Mouse (Mus musculus): ENCODE measurements around the gene Gm26897. TPM values are rescaled to one million over a fixed set of nuclear protein-coding genes. Genes with fewer than 3 reads are reported as not detected.

The Gm26897 gene
- polyA plus RNA-seq, 1 experiment from 2014 or later: not detected

- no peak overlapping the region for H3K27ac ChIP-seq (ENCODE audit: low read depth, low read length)
- H3K4me2 ChIP-seq (ENCODE audit: low read length): no peak overlapping the region
- ATAC-seq: no peak
- no peaks in the 10 kb centered on the region for H3K9me3 ChIP-seq (ENCODE audit: control insufficient read depth, low read length)
- no peak overlapping the region for H3K4me3 ChIP-seq (ENCODE audit: low read length)
- WGBS: 62% methylated on average over 3 of the region's 3 CpGs
- no peaks in the 10 kb centered on the region for H3K27me3 ChIP-seq (replicated peaks; ENCODE audit: control insufficient read depth, insufficient read depth, low read length)
- H3K4me1 ChIP-seq (ENCODE audit: control insufficient read depth, insufficient read depth, low read depth, low read length): no peaks in the 10 kb centered on the region; the same call in 1 of the 2 replicates
- no peak overlapping the region for H3K9ac ChIP-seq (ENCODE audit: low read depth, low read length)
- H3K36me3 ChIP-seq (ENCODE audit: control insufficient read depth, insufficient read depth, low read length): no peaks in the 10 kb centered on the region
Observed at GRCm38 (mm10) chr5:111719018-111719417, 14.7 kb upstream of the Gm26897 start.

- H3K27me3 ChIP-seq (replicated peaks; ENCODE audit: control insufficient read depth, insufficient read depth, low read length): no peaks in the 10 kb centered on the region
- WGBS: 63% methylated on average over 9 of the region's 9 CpGs
- no peak overlapping the region for H3K27ac ChIP-seq (ENCODE audit: low read depth, low read length)
- H3K36me3 ChIP-seq (ENCODE audit: control insufficient read depth, insufficient read depth, low read length): no peaks in the 10 kb centered on the region
- peaks cover 16% of the 10 kb centered on the region for H3K4me1 ChIP-seq (ENCODE audit: control insufficient read depth, insufficient read depth, low read depth, low read length)
- no peak overlapping the region for H3K9ac ChIP-seq (ENCODE audit: low read depth, low read length)
- no peaks in the 10 kb centered on the region for H3K9me3 ChIP-seq (ENCODE audit: control insufficient read depth, low read length)
- H3K4me3 ChIP-seq (ENCODE audit: low read length): no peak overlapping the region
- no peak overlapping the region for H3K4me2 ChIP-seq (ENCODE audit: low read length)
- no peak for ATAC-seq
Observed at GRCm38 (mm10) chr5:111720726-111721125, 13.0 kb upstream of the Gm26897 start.

- Histone ChIP-seq H3K27me3 (replicated peaks; ENCODE audit: control insufficient read depth, insufficient read depth, low read length) (no peaks in the 10 kb centered on the region), H3K4me3 (ENCODE audit: low read length) (no peak overlapping the region), H3K27ac (ENCODE audit: low read depth, low read length) (peak overlapping the region; percentile 80), H3K9ac (ENCODE audit: low read depth, low read length) (peak overlapping the region; percentile 39; the same call in 1 of the 2 replicates), H3K9me3 (ENCODE audit: control insufficient read depth, low read length) (no peaks in the 10 kb centered on the region), H3K36me3 (ENCODE audit: control insufficient read depth, insufficient read depth, low read length) (no peaks in the 10 kb centered on the region), H3K4me2 (ENCODE audit: low read length) (peak overlapping the region; percentile 42), H3K4me1 (ENCODE audit: control insufficient read depth, insufficient read depth, low read depth, low read length) (peaks cover 18% of the 10 kb centered on the region)
- 8% methylated on average over 10 of the region's 10 CpGs for WGBS
- ATAC-seq: peak; percentile 89
Observed at GRCm38 (mm10) chr5:111724713-111725112, 9.0 kb upstream of the Gm26897 start.

GRCm38 (mm10) chr5:111725195-111725920 lies 8.4 kb upstream of the Gm26897 start:
- peak overlapping the region; percentile 80 for H3K27ac ChIP-seq (ENCODE audit: low read depth, low read length)
- WGBS: 18% methylated on average over 22 of the region's 22 CpGs
- no peak overlapping the region for H3K4me3 ChIP-seq (ENCODE audit: low read length)
- no peaks in the 10 kb centered on the region for H3K27me3 ChIP-seq (replicated peaks; ENCODE audit: control insufficient read depth, insufficient read depth, low read length)
- no peaks in the 10 kb centered on the region for H3K36me3 ChIP-seq (ENCODE audit: control insufficient read depth, insufficient read depth, low read length)
- H3K9me3 ChIP-seq (ENCODE audit: control insufficient read depth, low read length): no peaks in the 10 kb centered on the region
- H3K9ac ChIP-seq (ENCODE audit: low read depth, low read length): peak overlapping the region; percentile 39; the same call in 1 of the 2 replicates
- peaks cover 18% of the 10 kb centered on the region for H3K4me1 ChIP-seq (ENCODE audit: control insufficient read depth, insufficient read depth, low read depth, low read length)
- ATAC-seq: peak; percentile 84
- H3K4me2 ChIP-seq (ENCODE audit: low read length): peak overlapping the region; percentile 42

GRCm38 (mm10) chr5:111728411-111728810 lies 5.3 kb upstream of the Gm26897 start:
- H3K9ac ChIP-seq (ENCODE audit: low read depth, low read length): no peak overlapping the region
- no peak overlapping the region for H3K27ac ChIP-seq (ENCODE audit: low read depth, low read length)
- ATAC-seq: no peak
- no peak overlapping the region for H3K4me2 ChIP-seq (ENCODE audit: low read length)
- peaks cover 26% of the 10 kb centered on the region for H3K4me1 ChIP-seq (ENCODE audit: control insufficient read depth, insufficient read depth, low read depth, low read length)
- 79% methylated on average over 4 of the region's 4 CpGs for WGBS
- no peaks in the 10 kb centered on the region for H3K9me3 ChIP-seq (ENCODE audit: control insufficient read depth, low read length)
- no peaks in the 10 kb centered on the region for H3K27me3 ChIP-seq (replicated peaks; ENCODE audit: control insufficient read depth, insufficient read depth, low read length)
- no peaks in the 10 kb centered on the region for H3K36me3 ChIP-seq (ENCODE audit: control insufficient read depth, insufficient read depth, low read length)
- H3K4me3 ChIP-seq (ENCODE audit: low read length): no peak overlapping the region

GRCm38 (mm10) chr5:111730560-111731167 lies 3.1 kb upstream of the Gm26897 start:
- peaks cover 11% of the 10 kb centered on the region for H3K4me1 ChIP-seq (ENCODE audit: control insufficient read depth, insufficient read depth, low read depth, low read length)
- H3K27ac ChIP-seq (ENCODE audit: low read depth, low read length): peak overlapping the region; percentile 66
- ATAC-seq: peak; percentile 74
- no peaks in the 10 kb centered on the region for H3K9me3 ChIP-seq (ENCODE audit: control insufficient read depth, low read length)
- H3K4me2 ChIP-seq (ENCODE audit: low read length): no peak overlapping the region
- no peaks in the 10 kb centered on the region for H3K27me3 ChIP-seq (replicated peaks; ENCODE audit: control insufficient read depth, insufficient read depth, low read length)
- H3K36me3 ChIP-seq (ENCODE audit: control insufficient read depth, insufficient read depth, low read length): no peaks in the 10 kb centered on the region
- H3K4me3 ChIP-seq (ENCODE audit: low read length): no peak overlapping the region
- peak overlapping the region; percentile 53 for H3K9ac ChIP-seq (ENCODE audit: low read depth, low read length)
- 13% methylated on average over 15 of the region's 16 CpGs for WGBS

GRCm38 (mm10) chr5:111732194-111732593 lies 1.5 kb upstream of the Gm26897 start:
- no peak for ATAC-seq
- H3K27me3 ChIP-seq (replicated peaks; ENCODE audit: control insufficient read depth, insufficient read depth, low read length): no peaks in the 10 kb centered on the region
- WGBS: 72% methylated on average over 2 of the region's 2 CpGs
- H3K9me3 ChIP-seq (ENCODE audit: control insufficient read depth, low read length): no peaks in the 10 kb centered on the region
- peaks cover 8% of the 10 kb centered on the region for H3K4me1 ChIP-seq (ENCODE audit: control insufficient read depth, insufficient read depth, low read depth, low read length)
- H3K27ac ChIP-seq (ENCODE audit: low read depth, low read length): no peak overlapping the region
- no peak overlapping the region for H3K9ac ChIP-seq (ENCODE audit: low read depth, low read length)
- H3K4me2 ChIP-seq (ENCODE audit: low read length): no peak overlapping the region
- no peak overlapping the region for H3K4me3 ChIP-seq (ENCODE audit: low read length)
- no peaks in the 10 kb centered on the region for H3K36me3 ChIP-seq (ENCODE audit: control insufficient read depth, insufficient read depth, low read length)

GRCm38 (mm10) chr5:111739480-111739879 lies 5.8 kb downstream of the Gm26897 start:
- Histone ChIP-seq H3K27me3 (replicated peaks; ENCODE audit: control insufficient read depth, insufficient read depth, low read length) (no peaks in the 10 kb centered on the region; the same call in 1 of the 2 replicates), H3K27ac (ENCODE audit: low read depth, low read length) (no peak overlapping the region), H3K4me1 (ENCODE audit: control insufficient read depth, insufficient read depth, low read depth, low read length) (peaks cover 24% of the 10 kb centered on the region), H3K4me3 (ENCODE audit: low read length) (no peak overlapping the region), H3K36me3 (ENCODE audit: control insufficient read depth, insufficient read depth, low read length) (no peaks in the 10 kb centered on the region), H3K4me2 (ENCODE audit: low read length) (no peak overlapping the region), H3K9ac (ENCODE audit: low read depth, low read length) (no peak overlapping the region), H3K9me3 (ENCODE audit: control insufficient read depth, low read length) (no peaks in the 10 kb centered on the region)
- 82% methylated on average over 6 of the region's 6 CpGs for WGBS
- no peak for ATAC-seq
